Mouse (Mus musculus): ENCODE measurements around the gene Arhgap31.

GRCm38 (mm10) chr16:38666523-38666922 lies 46.6 kb downstream of the Arhgap31 start:
- TF ChIP-seq EP300 (IDR thresholded peaks at IDR 0.05; ENCODE audit: low read depth) (no peak), CTCF (IDR thresholded peaks at IDR 0.05; ENCODE audit: low read depth) (no peak)

All from heart, postnatal 0 days (tissue).